Mouse (Mus musculus) cerebellum, postnatal 25 days (tissue): ENCODE results near the gene Cetn3.

ENCODE experiments used
- DNase-seq, 2 experiments: peaks; one replicate each; pipeline ENCODE4 v3.0.0; 2021; ENCODE audit warnings: mixed read lengths in 2 of 2

The Cetn3 gene

GRCm38 (mm10) chr13:81782971-81783404 lies at the start of gene Cetn3:
Gene Cetn3 (plus strand): TSS chr13:81783077.
- DNase-seq: peak; percentile 91 to 93

DNA sequence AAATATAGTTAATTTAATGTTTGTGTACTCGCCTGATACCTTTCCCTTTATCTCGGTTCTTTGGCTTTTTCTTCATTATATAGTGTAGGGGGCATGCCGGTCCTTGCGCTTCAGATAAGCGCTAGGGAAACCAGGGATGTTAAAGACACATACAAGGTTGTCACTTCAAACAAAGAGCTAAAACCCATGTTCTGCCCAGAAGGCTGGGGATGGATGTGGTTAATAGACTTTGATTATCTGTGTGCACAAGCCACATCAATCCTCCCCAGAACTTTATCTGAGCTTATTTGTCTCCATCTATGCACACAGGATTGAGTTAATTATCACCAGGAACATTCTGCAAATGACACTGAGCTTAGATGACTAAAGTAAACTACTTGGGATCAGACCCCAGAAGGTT lies 46.3 kb upstream of the Cetn3 start:
- no peak for DNase-seq

DNA sequence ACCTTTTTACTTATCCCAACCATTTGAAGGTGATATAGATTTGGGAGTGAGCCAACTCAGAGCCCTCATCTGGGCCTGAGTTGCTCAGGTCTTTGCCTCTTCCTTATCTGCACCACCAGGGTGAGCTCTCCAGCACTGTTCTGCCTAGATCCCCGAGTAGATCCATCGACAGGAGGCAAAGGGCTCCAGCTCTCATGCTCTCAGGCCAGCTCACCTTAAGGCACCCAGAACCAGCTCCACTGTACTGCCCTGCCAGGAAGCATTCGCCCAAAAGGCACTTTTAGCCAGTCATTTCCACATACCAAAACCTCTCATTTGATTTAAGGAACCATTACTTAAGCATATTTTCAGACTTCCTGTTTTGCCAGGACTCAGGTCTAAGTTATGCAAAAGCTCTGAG lies 42.0 kb upstream of the Cetn3 start:
- no peak for DNase-seq

GRCm38 (mm10) chr13:81743391-81744091 lies 39.3 kb upstream of the Cetn3 start:
- no peak for DNase-seq

- no peak for DNase-seq
Observed at GRCm38 (mm10) chr13:81744092-81744396, 38.8 kb upstream of the Cetn3 start.

DNA sequence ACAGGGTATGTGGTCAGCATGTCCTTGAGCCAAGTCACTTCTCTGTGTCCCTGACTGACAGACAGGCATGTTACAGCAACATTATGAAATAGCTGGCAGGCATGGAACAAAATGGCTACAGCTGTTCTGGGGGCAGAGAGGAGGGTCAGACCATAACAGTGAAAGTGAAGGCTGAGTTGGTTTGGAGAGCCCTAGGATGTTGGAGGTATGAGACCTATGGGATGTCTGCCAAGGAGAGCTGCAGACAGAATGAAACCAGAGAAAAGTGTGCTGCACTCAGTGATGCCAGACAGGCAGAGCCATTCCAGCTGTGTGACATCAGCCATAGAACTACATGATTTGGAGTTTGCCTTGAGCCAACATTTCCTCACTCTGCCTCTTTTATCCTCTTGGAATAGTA lies 28.0 kb upstream of the Cetn3 start:
- no peak for DNase-seq

GRCm38 (mm10) chr13:81755324-81755723 lies 27.6 kb upstream of the Cetn3 start:
- DNase-seq: no peak

GRCm38 (mm10) chr13:81757058-81757660 lies 25.7 kb upstream of the Cetn3 start:
- no peak for DNase-seq

DNA sequence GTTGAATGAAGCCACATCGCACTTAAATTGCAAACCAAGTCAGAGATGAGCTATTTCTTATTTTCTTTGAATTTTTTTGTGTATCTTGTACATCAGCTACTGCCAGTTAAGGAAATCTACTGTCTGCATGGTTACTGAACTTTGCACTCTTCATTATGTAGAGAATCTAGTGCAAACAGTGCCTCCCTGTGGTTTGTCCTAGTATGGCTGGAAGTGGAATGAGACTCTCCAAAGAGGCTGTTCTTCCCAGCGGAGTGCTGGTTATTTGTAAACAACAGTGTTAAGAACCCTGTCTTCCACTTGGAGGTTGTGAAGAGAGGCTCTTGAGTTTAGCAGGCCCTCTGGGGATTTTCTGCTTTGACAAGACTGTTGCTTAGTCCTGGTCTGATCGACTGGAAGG lies 22.5 kb upstream of the Cetn3 start:
- DNase-seq: peak; percentile 34 to 66

DNA sequence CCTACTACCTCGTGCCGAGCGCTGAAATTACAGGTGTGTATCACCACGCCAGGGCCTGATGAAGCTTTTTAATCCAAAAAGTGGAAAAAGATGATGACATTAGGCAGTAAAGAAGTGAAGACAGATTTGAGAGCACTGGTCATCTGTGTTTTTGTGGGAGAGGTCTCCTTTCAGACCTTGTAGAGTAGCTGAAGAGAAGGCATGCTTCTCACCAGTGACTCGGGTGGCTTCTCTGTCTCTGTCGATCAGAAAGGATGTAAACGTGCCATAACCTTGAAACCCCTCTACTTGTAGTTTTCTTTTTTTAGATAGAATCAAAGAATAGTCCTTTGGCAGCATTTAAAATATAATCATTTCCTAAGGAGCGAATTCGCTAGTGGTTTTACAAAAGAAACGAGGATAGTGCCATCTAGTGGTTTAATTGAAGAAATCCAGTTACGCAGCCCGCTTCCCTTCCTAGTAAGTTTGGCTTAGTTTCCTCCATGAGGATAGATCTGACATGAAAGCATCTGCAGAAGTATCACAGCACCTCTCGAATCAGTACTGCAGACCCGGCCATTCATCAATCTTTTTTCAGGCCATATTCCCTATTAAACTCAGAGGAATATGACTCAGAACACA lies 21.2 kb upstream of the Cetn3 start:
- peak; percentile 36 to 57 for DNase-seq

DNA sequence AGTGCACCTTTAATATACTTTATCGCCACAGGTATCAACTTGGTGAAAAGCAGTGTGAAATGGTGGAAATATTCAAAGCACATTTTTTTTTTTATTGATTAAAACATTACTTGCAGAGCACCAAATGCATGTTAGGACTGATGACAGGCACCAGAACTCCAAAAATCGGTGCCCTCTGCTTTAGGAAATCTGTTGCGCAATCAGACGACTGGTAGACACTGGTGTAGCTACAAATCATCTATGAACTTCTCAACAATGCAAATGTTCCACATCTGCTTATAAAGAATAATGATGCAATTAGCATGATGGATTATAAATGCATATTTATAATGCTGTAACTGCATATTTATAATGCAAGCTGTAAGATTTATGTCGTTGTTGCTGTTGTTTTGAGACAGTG lies 18.7 kb upstream of the Cetn3 start:
- DNase-seq: no peak

GRCm38 (mm10) chr13:81767038-81767659 lies 15.7 kb upstream of the Cetn3 start:
- peak; percentile 82 to 89 for DNase-seq

DNA sequence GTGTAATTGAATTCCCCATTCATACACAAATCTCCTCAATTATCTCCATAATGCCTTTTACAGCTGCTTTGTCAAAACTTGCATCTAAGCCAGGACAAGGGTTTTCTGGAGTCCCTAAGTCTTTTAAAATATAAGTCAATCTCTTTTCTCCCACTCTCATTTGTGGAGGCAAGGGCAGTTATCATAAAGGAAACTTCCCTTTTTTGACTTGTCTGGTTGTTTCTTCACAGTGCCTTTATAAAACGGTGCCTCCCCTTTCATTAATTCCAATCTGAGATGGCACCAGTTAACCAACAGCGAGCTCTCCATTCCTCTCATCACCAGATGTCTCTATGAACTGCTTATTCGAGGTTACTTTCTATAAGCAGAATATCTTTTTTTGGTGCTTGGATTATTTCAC lies 6.7 kb upstream of the Cetn3 start:
- DNase-seq: no peak

DNA sequence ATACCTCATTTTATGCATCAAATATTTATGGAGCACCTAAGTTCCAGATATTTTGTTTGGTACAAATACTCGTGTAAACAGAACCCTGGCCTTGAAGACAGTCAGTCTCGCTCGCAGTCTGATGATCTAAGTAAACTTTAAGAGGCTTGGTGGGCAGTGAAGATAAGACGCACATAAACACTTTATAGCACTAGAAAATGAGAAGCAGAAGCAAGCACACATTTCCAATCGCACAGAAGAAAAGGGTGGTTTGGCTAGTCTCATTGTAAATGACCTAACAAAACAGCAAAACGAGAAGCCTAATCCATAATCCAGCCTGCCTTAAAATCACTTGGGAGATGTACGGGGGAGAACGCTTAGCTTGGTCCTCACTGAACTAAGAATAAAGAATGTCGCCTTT lies 402 bp upstream of the Cetn3 start:
- DNase-seq: no peak

DNA sequence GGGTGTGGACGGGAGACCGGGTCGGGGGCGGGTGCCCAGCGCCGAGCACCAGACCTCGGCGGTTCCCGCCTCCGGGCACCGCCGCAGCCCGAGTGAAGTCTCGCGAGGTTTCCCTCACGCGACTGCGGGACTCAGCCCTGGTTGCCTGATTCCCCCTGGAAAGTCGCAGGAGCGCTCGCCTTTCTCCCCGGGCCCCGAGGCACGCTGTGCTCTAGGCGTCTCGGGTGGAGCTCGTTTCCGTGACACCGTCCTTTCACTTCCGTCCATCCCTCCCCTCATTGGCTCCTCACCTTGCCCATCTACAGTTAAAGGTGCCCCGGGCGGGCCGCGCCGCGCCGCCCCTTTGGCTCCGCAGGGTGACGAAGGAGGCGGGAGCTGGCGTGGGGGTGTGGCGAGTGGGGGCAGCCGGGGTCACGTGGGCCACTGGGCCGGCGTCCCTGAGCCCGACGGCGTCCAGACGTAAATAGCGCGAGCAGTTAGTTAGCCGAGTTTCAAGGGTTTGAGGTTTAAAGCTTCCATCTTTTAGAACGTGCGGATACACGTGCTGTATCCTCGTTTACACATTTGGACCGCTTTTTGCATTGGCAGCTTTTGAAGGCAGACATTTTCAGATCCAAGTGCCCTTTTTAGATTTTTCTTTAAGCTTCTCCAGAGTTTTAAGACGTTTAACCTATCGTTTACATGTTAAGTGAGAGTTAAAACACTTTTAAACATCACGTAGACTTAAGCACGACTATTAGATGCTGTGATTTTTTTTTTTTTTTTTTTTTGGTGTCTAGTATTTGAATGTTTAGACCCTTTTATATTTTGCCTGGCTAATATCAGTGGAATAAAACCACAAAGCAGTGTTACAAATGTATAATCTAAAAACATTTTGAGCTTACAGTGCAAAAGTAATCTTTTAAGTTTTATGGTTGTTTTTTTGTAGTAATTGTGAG lies 797 bp downstream of the Cetn3 start:
- DNase-seq: peak; percentile 96 to 98

DNA sequence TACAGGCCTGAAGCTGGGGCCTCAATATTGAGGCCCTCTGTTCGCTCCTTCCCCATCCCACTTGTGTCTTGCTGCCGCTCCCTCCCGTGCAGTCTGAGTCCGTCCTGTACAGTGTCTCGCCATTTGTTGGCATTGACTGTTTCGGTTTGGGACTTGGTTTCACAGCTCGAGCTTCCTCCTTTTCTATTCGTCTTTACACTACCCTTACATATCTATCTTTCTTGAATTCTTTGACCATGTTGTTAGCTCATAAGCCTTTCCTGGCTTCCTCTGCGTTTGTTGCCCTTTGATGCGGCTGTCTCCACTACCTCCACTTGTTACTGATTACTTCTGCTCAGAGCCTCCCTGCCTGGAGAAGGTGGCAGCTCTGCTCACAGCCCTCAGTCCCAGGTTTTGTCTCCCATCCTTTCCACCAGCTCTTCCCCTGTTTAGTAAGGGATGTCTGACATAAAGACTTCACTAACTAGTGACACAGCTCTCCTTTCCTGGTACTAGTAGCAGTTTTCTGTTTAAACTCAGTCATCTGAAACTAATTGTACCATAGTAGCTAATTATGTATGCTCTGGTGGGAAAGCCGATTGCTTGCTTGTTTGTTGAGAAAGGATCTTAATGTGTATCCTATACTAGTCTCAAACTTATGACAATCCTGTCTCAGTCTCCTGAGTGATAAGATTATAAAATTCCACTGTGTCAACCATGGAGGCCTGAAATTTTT lies 3.0 kb downstream of the Cetn3 start:
- DNase-seq: peak; percentile 38 to 49

DNA sequence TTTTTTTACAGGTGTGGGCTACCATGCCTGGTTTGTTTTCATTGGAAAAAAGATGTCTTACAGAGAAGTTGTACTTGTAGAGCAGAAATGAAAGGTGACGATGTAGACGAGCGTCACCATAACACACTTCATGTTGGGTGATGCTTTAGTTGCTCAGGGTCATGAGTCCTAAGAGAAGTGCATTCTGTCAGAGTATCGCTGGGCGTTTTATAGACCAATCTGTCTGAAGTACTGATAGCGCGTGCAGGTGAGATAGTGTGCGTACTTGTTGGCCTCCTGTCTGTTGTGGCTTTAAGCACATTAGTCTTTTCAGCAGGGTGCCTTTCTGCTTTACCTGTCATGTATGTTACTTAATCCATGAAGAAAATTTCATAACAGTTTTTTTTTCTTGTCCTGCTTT lies 7.3 kb downstream of the Cetn3 start:
- DNase-seq: no peak

DNA sequence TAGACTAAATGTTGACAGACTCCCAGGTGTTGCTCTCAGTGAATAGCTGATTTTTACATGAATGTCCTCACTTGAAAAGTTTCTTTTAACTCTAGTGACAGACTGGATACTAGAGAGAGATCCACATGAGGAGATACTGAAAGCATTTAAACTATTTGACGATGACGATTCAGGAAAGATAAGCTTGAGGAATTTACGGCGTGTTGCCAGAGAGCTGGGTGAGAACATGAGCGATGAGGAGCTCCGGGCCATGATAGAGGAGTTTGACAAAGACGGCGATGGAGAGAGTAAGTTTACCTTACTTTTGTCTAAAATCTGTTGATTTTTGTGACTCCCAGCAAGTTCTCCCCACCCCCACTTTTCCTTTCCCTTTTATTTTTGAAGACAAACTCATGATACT lies 9.0 kb downstream of the Cetn3 start:
- DNase-seq: no peak

DNA sequence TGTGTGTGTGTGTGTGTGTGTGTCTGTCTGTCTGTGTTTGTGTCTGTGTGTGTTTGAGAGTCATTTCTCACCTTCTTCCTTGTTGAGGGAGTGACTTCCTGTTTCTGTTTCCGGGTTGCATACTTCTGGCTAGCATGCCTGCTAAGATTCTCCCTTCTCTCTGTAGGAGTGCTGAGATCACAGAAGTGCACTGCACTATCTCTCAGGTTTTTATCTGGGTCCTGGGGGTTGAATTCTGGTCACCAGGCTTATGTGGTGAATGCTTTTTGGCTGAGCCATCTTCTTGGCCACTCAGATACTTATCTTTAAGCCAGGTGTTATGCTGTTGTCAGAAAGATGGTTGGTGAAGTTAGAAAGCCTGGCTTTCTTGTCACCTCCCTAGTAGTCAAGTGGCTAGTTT lies 11.0 kb downstream of the Cetn3 start:
- no peak for DNase-seq

DNA sequence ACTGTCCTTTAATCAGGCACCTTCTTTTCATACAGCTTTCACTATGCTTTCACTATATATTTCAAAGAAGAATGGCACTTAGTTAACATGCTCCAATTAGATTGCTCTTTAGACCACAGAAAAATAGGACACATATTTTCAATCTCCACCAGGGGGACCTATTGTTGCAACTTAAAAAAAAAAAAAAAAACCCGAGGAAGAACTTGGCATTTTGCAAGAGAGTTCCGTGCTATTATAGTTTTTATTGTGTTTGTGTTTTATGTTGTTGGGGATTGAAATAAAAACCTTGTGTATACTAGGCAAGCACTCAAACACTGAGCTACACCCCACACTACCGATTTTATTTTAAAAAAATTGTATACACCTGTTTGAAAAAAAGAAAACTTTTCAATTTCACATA lies 18.2 kb downstream of the Cetn3 start:
- DNase-seq: no peak

- no peak for DNase-seq
Observed at GRCm38 (mm10) chr13:81803713-81804112, 20.8 kb downstream of the Cetn3 start.

- DNase-seq: no peak
Observed at GRCm38 (mm10) chr13:81822750-81823149, 39.9 kb downstream of the Cetn3 start.
